Mouse (Mus musculus): ENCODE results near the gene Eef1a1. TPM values are rescaled to one million over a fixed set of nuclear protein-coding genes. Genes with fewer than 3 reads are reported as not detected.

Gene Eef1a1
- polyA plus RNA-seq, 1 experiment from 2014 or later: 4,551 TPM

DNA sequence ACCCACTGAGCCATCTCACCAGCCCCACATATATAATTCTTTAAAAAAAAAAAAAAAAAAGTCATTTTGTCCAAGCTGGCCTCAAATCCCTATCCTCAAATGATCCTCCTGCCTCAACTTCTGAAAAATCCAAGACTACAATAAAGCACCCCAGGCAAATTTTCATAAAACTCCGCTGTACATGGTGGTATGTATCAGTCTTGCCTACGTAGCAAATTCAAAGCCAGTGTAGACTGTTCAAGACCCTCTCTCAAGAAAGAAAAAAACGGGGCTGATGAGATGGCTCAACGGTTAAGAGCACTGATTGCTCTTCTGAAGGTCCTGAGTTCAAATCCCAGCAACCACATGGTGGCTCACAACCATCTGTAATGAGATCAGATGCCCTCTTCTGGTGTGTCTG is 13.1 kb downstream of the Eef1a1 start:
- WGBS: 80% methylated on average over 4 of the region's 4 CpGs
- no peak overlapping the region for H3K27ac ChIP-seq (ENCODE audit: low read depth, low read length)
- H3K27me3 ChIP-seq (replicated peaks; ENCODE audit: control insufficient read depth, insufficient read depth, low read length): no peaks in the 10 kb centered on the region
- no peak overlapping the region for H3K4me3 ChIP-seq (ENCODE audit: low read depth, low read length)
- no peak overlapping the region for H3K9ac ChIP-seq (ENCODE audit: low read depth, low read length)
- H3K4me1 ChIP-seq (replicated peaks; ENCODE audit: control insufficient read depth, insufficient read depth, low read length): peaks cover 4% of the 10 kb centered on the region; the same call in 1 of the 2 replicates
- peaks cover 33% of the 10 kb centered on the region for H3K36me3 ChIP-seq (ENCODE audit: control insufficient read depth, insufficient read depth, low read length)
- H3K9me3 ChIP-seq (ENCODE audit: control insufficient read depth, low read length): no peaks in the 10 kb centered on the region
- no peak for DNase-seq (ENCODE audit: low spot score)
- peak; percentile 2; the same call in 1 of the 2 replicates for ATAC-seq (replicated peaks; ENCODE audit: low FRiP score)
- no peak overlapping the region for H3K4me2 ChIP-seq

GRCm38 (mm10) chr9:78475383-78475780 is 13.6 kb downstream of the Eef1a1 start:
- Histone ChIP-seq H3K4me3 (ENCODE audit: low read depth, low read length) (no peak overlapping the region), H3K4me2 (no peak overlapping the region), H3K27ac (ENCODE audit: low read depth, low read length) (no peak overlapping the region), H3K27me3 (replicated peaks; ENCODE audit: control insufficient read depth, insufficient read depth, low read length) (no peaks in the 10 kb centered on the region), H3K36me3 (ENCODE audit: control insufficient read depth, insufficient read depth, low read length) (peaks cover 33% of the 10 kb centered on the region), H3K9me3 (ENCODE audit: control insufficient read depth, low read length) (no peaks in the 10 kb centered on the region), H3K4me1 (replicated peaks; ENCODE audit: control insufficient read depth, insufficient read depth, low read length) (peaks cover 4% of the 10 kb centered on the region; the same call in 1 of the 2 replicates), H3K9ac (ENCODE audit: low read depth, low read length) (no peak overlapping the region)
- DNase-seq (ENCODE audit: low spot score): no peak
- no peak for ATAC-seq (replicated peaks; ENCODE audit: low FRiP score)
- WGBS: 82% methylated on average over 2 of the region's 2 CpGs

- no peak for DNase-seq (ENCODE audit: low spot score)
- peaks cover 32% of the 10 kb centered on the region for H3K36me3 ChIP-seq (ENCODE audit: control insufficient read depth, insufficient read depth, low read length)
- H3K4me3 ChIP-seq (ENCODE audit: low read depth, low read length): no peak overlapping the region
- no peak overlapping the region for H3K4me2 ChIP-seq
- H3K9ac ChIP-seq (ENCODE audit: low read depth, low read length): no peak overlapping the region
- H3K4me1 ChIP-seq (replicated peaks; ENCODE audit: control insufficient read depth, insufficient read depth, low read length): peaks cover 4% of the 10 kb centered on the region; the same call in 1 of the 2 replicates
- no peak overlapping the region for H3K27ac ChIP-seq (ENCODE audit: low read depth, low read length)
- no peaks in the 10 kb centered on the region for H3K27me3 ChIP-seq (replicated peaks; ENCODE audit: control insufficient read depth, insufficient read depth, low read length)
- ATAC-seq (replicated peaks; ENCODE audit: low FRiP score): no peak
- WGBS: 83% methylated on average over 5 of the region's 5 CpGs
- H3K9me3 ChIP-seq (ENCODE audit: control insufficient read depth, low read length): no peaks in the 10 kb centered on the region
These were observed 14.1 kb downstream of the Eef1a1 start for GRCm38 (mm10) chr9:78474771-78475382.

DNA sequence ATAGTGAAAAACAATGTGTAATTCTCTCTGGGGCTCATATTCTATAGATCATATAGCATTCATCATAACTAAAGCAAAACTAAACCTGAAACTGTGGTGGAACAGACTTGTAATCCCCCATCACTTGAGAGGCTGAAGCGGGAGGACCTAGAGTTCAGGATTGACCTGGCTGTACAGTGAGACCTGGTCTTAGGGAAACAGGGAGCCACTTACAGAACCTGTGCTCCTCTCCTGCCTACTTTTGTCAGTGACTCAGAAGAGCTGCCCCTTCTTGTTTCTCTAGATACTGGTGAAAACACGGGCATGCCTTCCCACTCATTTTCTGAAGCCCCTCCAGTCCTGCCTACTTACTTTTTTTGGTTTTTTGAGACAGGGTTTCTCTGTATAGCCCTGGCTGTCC is 14.7 kb downstream of the Eef1a1 start:
- H3K9ac ChIP-seq (ENCODE audit: low read depth, low read length): no peak overlapping the region
- no peak overlapping the region for H3K27ac ChIP-seq (ENCODE audit: low read depth, low read length)
- H3K4me3 ChIP-seq (ENCODE audit: low read depth, low read length): no peak overlapping the region
- no peak for ATAC-seq (replicated peaks; ENCODE audit: low FRiP score)
- peaks cover 28% of the 10 kb centered on the region for H3K36me3 ChIP-seq (ENCODE audit: control insufficient read depth, insufficient read depth, low read length)
- 77% methylated on average over 2 of the region's 2 CpGs for WGBS
- H3K27me3 ChIP-seq (replicated peaks; ENCODE audit: control insufficient read depth, insufficient read depth, low read length): no peaks in the 10 kb centered on the region
- H3K4me2 ChIP-seq: no peak overlapping the region
- H3K9me3 ChIP-seq (ENCODE audit: control insufficient read depth, low read length): no peaks in the 10 kb centered on the region
- no peak for DNase-seq (ENCODE audit: low spot score)
- 0 out of 2 replicates have a peak, but pooled peaks cover 4% of the 10 kb centered on the region for H3K4me1 ChIP-seq (replicated peaks; ENCODE audit: control insufficient read depth, insufficient read depth, low read length)

- H3K4me3 ChIP-seq (ENCODE audit: low read depth, low read length): no peak overlapping the region
- no peak overlapping the region for H3K27ac ChIP-seq (ENCODE audit: low read depth, low read length)
- peaks cover 22% of the 10 kb centered on the region for H3K36me3 ChIP-seq (ENCODE audit: control insufficient read depth, insufficient read depth, low read length)
- no peaks in the 10 kb centered on the region for H3K9me3 ChIP-seq (ENCODE audit: control insufficient read depth, low read length)
- no peak for ATAC-seq (replicated peaks; ENCODE audit: low FRiP score)
- DNase-seq (ENCODE audit: low spot score): no peak
- no peaks in the 10 kb centered on the region for H3K27me3 ChIP-seq (replicated peaks; ENCODE audit: control insufficient read depth, insufficient read depth, low read length)
- no peak overlapping the region for H3K4me2 ChIP-seq
- 0 out of 2 replicates have a peak, but pooled peaks cover 4% of the 10 kb centered on the region for H3K4me1 ChIP-seq (replicated peaks; ENCODE audit: control insufficient read depth, insufficient read depth, low read length)
- no peak overlapping the region for H3K9ac ChIP-seq (ENCODE audit: low read depth, low read length)
- WGBS: 84% methylated on average over 8 of the region's 8 CpGs
These were observed 15.4 kb downstream of the Eef1a1 start for GRCm38 (mm10) chr9:78473588-78473987.

DNA sequence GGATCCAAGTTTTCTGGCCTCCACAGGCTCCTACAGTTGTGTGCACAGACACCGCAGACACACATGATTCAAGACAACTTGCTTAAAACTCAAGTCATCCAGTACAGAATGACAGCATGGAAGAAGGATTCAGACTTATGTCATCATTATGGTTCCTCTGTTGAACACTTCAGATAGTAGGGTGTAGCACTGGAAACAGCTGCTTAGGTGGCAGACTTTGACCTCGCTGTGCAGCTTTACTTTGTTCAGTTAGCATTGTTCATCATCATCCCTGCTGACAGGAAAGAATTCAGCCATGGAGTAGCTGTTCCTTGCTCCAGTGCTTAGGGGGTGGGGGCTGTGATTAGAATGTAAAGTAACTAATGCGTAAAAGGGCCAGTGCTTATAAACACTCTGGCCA is 23.2 kb downstream of the Eef1a1 start:
- DNase-seq (ENCODE audit: low spot score): no peak
- no peak for ATAC-seq (replicated peaks; ENCODE audit: low FRiP score)
- no peaks in the 10 kb centered on the region for H3K4me1 ChIP-seq (replicated peaks; ENCODE audit: control insufficient read depth, insufficient read depth, low read length)
- H3K4me2 ChIP-seq: no peak overlapping the region
- H3K9ac ChIP-seq (ENCODE audit: low read depth, low read length): no peak overlapping the region
- H3K27ac ChIP-seq (ENCODE audit: low read depth, low read length): no peak overlapping the region
- no peaks in the 10 kb centered on the region for H3K27me3 ChIP-seq (replicated peaks; ENCODE audit: control insufficient read depth, insufficient read depth, low read length)
- no peak overlapping the region for H3K4me3 ChIP-seq (ENCODE audit: low read depth, low read length)
- WGBS: 91% methylated on average over 3 of the region's 3 CpGs
- H3K36me3 ChIP-seq (ENCODE audit: control insufficient read depth, insufficient read depth, low read length): peaks cover 49% of the 10 kb centered on the region
- no peaks in the 10 kb centered on the region for H3K9me3 ChIP-seq (ENCODE audit: control insufficient read depth, low read length)

DNA sequence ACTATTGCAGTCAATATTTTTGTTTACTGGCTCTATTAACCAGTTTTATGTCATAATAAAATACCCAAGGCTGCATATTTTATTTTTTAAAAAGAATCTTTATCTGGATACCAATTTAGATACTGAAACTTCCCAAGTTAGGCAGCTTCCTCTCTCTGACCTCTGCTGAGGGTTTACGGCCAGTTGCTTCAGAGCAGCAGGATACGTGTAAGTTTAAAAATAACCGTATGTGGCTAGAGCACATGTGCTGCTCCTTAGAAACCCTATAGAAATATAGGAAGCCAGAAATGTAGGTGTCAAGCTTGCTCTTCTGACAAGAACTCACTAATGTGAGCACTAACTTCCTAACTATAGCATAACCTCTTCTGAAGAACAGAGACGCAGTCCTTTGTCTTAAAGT is 25.6 kb downstream of the Eef1a1 start:
- Histone ChIP-seq H3K4me1 (replicated peaks; ENCODE audit: control insufficient read depth, insufficient read depth, low read length) (no peaks in the 10 kb centered on the region), H3K4me3 (ENCODE audit: low read depth, low read length) (no peak overlapping the region), H3K27ac (ENCODE audit: low read depth, low read length) (no peak overlapping the region), H3K27me3 (replicated peaks; ENCODE audit: control insufficient read depth, insufficient read depth, low read length) (no peaks in the 10 kb centered on the region), H3K9me3 (ENCODE audit: control insufficient read depth, low read length) (no peaks in the 10 kb centered on the region), H3K9ac (ENCODE audit: low read depth, low read length) (no peak overlapping the region), H3K36me3 (ENCODE audit: control insufficient read depth, insufficient read depth, low read length) (peaks cover 54% of the 10 kb centered on the region), H3K4me2 (no peak overlapping the region)
- DNase-seq (ENCODE audit: low spot score) (no peak), ATAC-seq (replicated peaks; ENCODE audit: low FRiP score) (no peak)
- 81% methylated on average over 4 of the region's 4 CpGs for WGBS

- H3K4me2 ChIP-seq: no peak overlapping the region
- ATAC-seq (replicated peaks; ENCODE audit: low FRiP score) (no peak), DNase-seq (ENCODE audit: low spot score) (no peak)
- no peak overlapping the region for H3K9ac ChIP-seq (ENCODE audit: low read depth, low read length)
- H3K27me3 ChIP-seq (replicated peaks; ENCODE audit: control insufficient read depth, insufficient read depth, low read length): no peaks in the 10 kb centered on the region
- no peaks in the 10 kb centered on the region for H3K9me3 ChIP-seq (ENCODE audit: control insufficient read depth, low read length)
- H3K27ac ChIP-seq (ENCODE audit: low read depth, low read length): no peak overlapping the region
- WGBS: 84% methylated on average over 8 of the region's 8 CpGs
- H3K4me3 ChIP-seq (ENCODE audit: low read depth, low read length): no peak overlapping the region
- peaks cover 49% of the 10 kb centered on the region for H3K36me3 ChIP-seq (ENCODE audit: control insufficient read depth, insufficient read depth, low read length)
- H3K4me1 ChIP-seq (replicated peaks; ENCODE audit: control insufficient read depth, insufficient read depth, low read length): no peaks in the 10 kb centered on the region
These were observed 31.9 kb downstream of the Eef1a1 start for GRCm38 (mm10) chr9:78457026-78457425.

GRCm38 (mm10) chr9:78451382-78451781 is 37.6 kb downstream of the Eef1a1 start:
- no peak for DNase-seq (ENCODE audit: low spot score)
- Histone ChIP-seq H3K4me2 (no peak overlapping the region), H3K36me3 (ENCODE audit: control insufficient read depth, insufficient read depth, low read length) (peaks cover 17% of the 10 kb centered on the region), H3K4me1 (replicated peaks; ENCODE audit: control insufficient read depth, insufficient read depth, low read length) (peaks cover 10% of the 10 kb centered on the region), H3K27me3 (replicated peaks; ENCODE audit: control insufficient read depth, insufficient read depth, low read length) (peaks cover 4% of the 10 kb centered on the region; the same call in 1 of the 2 replicates), H3K4me3 (ENCODE audit: low read depth, low read length) (no peak overlapping the region), H3K9ac (ENCODE audit: low read depth, low read length) (no peak overlapping the region), H3K9me3 (ENCODE audit: control insufficient read depth, low read length) (no peaks in the 10 kb centered on the region), H3K27ac (ENCODE audit: low read depth, low read length) (no peak overlapping the region)
- ATAC-seq (replicated peaks; ENCODE audit: low FRiP score): no peak
- 64% methylated on average over 4 of the region's 4 CpGs for WGBS
